Comparison of ENCODE assay signal across 18 mouse cellular contexts in genomic region chr6:118127198-118127597, GRCm38 (mm10). TPM values are rescaled to one million over a fixed set of nuclear protein-coding genes. Genes with fewer than 3 reads are reported as not detected.
DNase-seq lines count a peak whose midpoint lies in the region; ATAC-seq and TF ChIP-seq lines count a peak whose summit lies in the region.
"Had no signal": no experiment of that assay in that cellular context is flagged by ENCODE, and none has a peak within 500 bp of the region (broad histone marks: within the 10 kb centered on the region; RNA-seq: fewer than 3 reads in every experiment).

No protein-coding gene starts in this region.

- H3K9me3 ChIP-seq in forebrain, embryonic 16.5 days (ENCODE audit: control insufficient read depth, low read length) = no peaks in the 10 kb centered on the region
- H3K9me3 ChIP-seq: embryonic facial prominence, embryonic 10.5 days; forebrain, embryonic 15.5 days; intestine, embryonic 15.5 days; stomach, embryonic 15.5 days had no signal

- H3K36me3 ChIP-seq in macrophage (ENCODE audit: inconsistent target) = peaks cover 15% of the 10 kb centered on the region
- no peaks in the 10 kb centered on the region; the same call in 1 of the 2 replicates for H3K36me3 ChIP-seq in forebrain, embryonic 16.5 days (ENCODE audit: control insufficient read depth, insufficient read depth)

- peak; percentile 79 for ATAC-seq in granulocyte monocyte progenitor cell, adult 5-6 weeks (replicated peaks; ENCODE audit: poor library complexity, severe bottlenecking)
- ATAC-seq in forebrain, embryonic 16.5 days = no peak
- ATAC-seq: forebrain, embryonic 15.5 days; intestine, embryonic 15.5 days had no signal

- H3K27me3 ChIP-seq in forebrain, embryonic 16.5 days (replicated peaks; ENCODE audit: control insufficient read depth, insufficient read depth, low read length) = no peaks in the 10 kb centered on the region
- H3K27me3 ChIP-seq: forebrain, embryonic 15.5 days; intestine, embryonic 15.5 days; stomach, embryonic 15.5 days had no signal

- H3K27ac ChIP-seq in bone marrow macrophage, adult 2 months (ENCODE audit: insufficient read depth, low read depth, low read length) = peak overlapping the region; percentile 98
- peak overlapping the region; percentile 91 for H3K27ac ChIP-seq in macrophage
- H3K27ac ChIP-seq in forebrain, embryonic 16.5 days (ENCODE audit: low read length) = no peak overlapping the region
- H3K27ac ChIP-seq: embryonic facial prominence, embryonic 10.5 days; forebrain, embryonic 15.5 days; hindbrain, embryonic 14.5 days; intestine, embryonic 15.5 days; stomach, embryonic 15.5 days had no signal

- H3K9ac ChIP-seq in forebrain, embryonic 16.5 days (replicated peaks; ENCODE audit: low read depth, low read length) = no peak overlapping the region
- H3K9ac ChIP-seq: forebrain, embryonic 15.5 days; hindbrain, embryonic 14.5 days; intestine, embryonic 15.5 days; stomach, embryonic 15.5 days had no signal

- TF ChIP-seq POLR2A in bone marrow macrophage, adult 2 months (IDR thresholded peaks at IDR 0.05; ENCODE audit: borderline replicate concordance, low read depth, low read length) = no peak

- DNase-seq in kidney, postnatal 14 days = peak; percentile 33
- DNase-seq in kidney, adult 8-10 months = no peak
- DNase-seq in embryo, embryonic 10 days (ENCODE audit: low spot score) = no peak
- DNase-seq in retina, embryonic 14.5 days (ENCODE audit: low spot score) = no peak
- DNase-seq: adrenal gland, postnatal 36 days; cerebellum, postnatal 10 days; heart, adult 18-20 months; heart, postnatal 14 days; right cerebral cortex, postnatal 14 days had no signal

- peaks cover 31% of the 10 kb centered on the region for H3K4me1 ChIP-seq in bone marrow macrophage, adult 2 months (ENCODE audit: control insufficient read depth, insufficient read depth, low read length)
- H3K4me1 ChIP-seq in forebrain, embryonic 16.5 days (replicated peaks; ENCODE audit: control insufficient read depth, insufficient read depth, low read length) = no peaks in the 10 kb centered on the region
- H3K4me1 ChIP-seq: embryonic facial prominence, embryonic 10.5 days; forebrain, embryonic 15.5 days; intestine, embryonic 15.5 days; stomach, embryonic 15.5 days had no signal

- H3K4me3 ChIP-seq in bone marrow macrophage, adult 2 months (ENCODE audit: insufficient read depth, low read length) = peak overlapping the region; percentile 48
- H3K4me3 ChIP-seq in macrophage (ENCODE audit: inconsistent target) = no peak overlapping the region; the same call in 1 of the 2 replicates
- no peak overlapping the region for H3K4me3 ChIP-seq in forebrain, embryonic 16.5 days (replicated peaks; ENCODE audit: low read length)
- H3K4me3 ChIP-seq: embryonic facial prominence, embryonic 10.5 days; forebrain, embryonic 15.5 days; intestine, embryonic 15.5 days; stomach, embryonic 15.5 days had no signal

- no peak overlapping the region for H3K4me2 ChIP-seq in forebrain, embryonic 16.5 days (ENCODE audit: low read length)
- H3K4me2 ChIP-seq: forebrain, embryonic 15.5 days; hindbrain, embryonic 14.5 days; intestine, embryonic 15.5 days; stomach, embryonic 15.5 days had no signal

- 4% methylated on average over 7 of the region's 7 CpGs for WGBS in macrophage (ENCODE audit: missing documents)
- WGBS in forebrain, embryonic 16.5 days = 87% methylated on average over 7 of the region's 7 CpGs

- H3K79me2 ChIP-seq in macrophage (ENCODE audit: inconsistent target) = peaks cover 54% of the 10 kb centered on the region

- TF ChIP-seq CTCF in bone marrow macrophage, adult 2 months (IDR thresholded peaks at IDR 0.05; ENCODE audit: low read depth, low read length) = no peak

RNA-seq across cellular contexts. Expression of gene Csgalnact2, which starts 11.7 kb away (rescaled TPM):
- 47.0 and 49.9 TPM in 2 replicates for polyA plus RNA-seq in bone marrow macrophage, adult 2 months (2012; ENCODE audit: insufficient read depth, insufficient read length, missing spikeins)
- total RNA-seq in granulocyte monocyte progenitor cell, adult 5-6 weeks (2014; fragmentation: Nextera tagmentation) = 117 and 137 TPM in 2 replicates
- 228 and 243 TPM in 2 replicates for total RNA-seq in granulocyte monocyte progenitor cell, adult 5-6 weeks (2017)
- total RNA-seq in macrophage (2018; cell fraction: chromatin; rRNA removed) = 10 to 100 TPM in 24 of 26 experiments, 1 to 10 TPM in 2; 7.9 to 36.5 (median 23.9) TPM
- 10 to 100 TPM; 10.3 to 30.2 (median 20.1) TPM for total RNA-seq in macrophage (2018; cell fraction: cytosol; rRNA removed)
- total RNA-seq in macrophage (2018; cell fraction: nucleus; rRNA removed) = 10 to 100 TPM; 11.2 to 60.9 (median 31.8) TPM
- 19.7 to 20.0 TPM (median 19.8 TPM) in 3 replicates for polyA plus RNA-seq in macrophage (2018)
- 11.2 and 12.5 TPM in 2 replicates for polyA plus RNA-seq in forebrain, embryonic 16.5 days (2015; fragmentation: Nextera tagmentation; extraction: Ambion mirVana)
